Mouse (Mus musculus): Measurements from ENCODE around the gene Zkscan4.

DNA sequence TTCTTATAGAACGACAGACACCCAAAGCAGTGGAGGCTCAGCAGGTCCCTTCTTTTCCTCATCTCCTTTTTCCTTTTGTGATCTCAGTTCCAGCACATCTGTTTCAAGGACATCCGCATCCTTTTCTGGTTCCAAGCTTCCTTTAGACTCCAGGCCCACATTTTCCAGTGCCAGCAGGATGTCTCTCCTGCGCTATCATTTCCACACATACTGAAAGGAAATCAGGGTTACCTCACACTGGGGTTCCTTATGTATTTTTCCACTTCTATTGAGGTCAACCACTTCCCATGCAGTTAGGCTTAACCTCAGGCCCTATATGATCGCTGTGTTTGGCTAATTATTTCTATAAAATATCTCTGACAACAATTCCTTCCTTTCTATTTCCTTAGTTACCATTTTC is 43.2 kb upstream of the Zkscan4 start:
- no peak for TF ChIP-seq CTCF (IDR thresholded peaks at IDR 0.05)
- no peak for TF ChIP-seq EP300 (IDR thresholded peaks at IDR 0.05)

All from lung, postnatal 0 days (tissue).